Mouse (Mus musculus) thymus, postnatal 10 days (tissue): ENCODE measurements at regions not wholly inside any gene's neighbourhood (a gene's known extent, or its start where the extent isn't known, plus 50 kb on each side); places are given as distances from the start of the nearest gene placed in this dataset.

Source experiments
- DNase-seq, 2 experiments: peaks; one replicate each; pipeline ENCODE4 v3.0.0; 2021; ENCODE audit warnings: low spot score in 2 of 2

GRCm38 (mm10) chr9:51523471-51523870 lies 194.8 kb upstream of the 1810046K07Rik start:
- no peak for DNase-seq

DNA sequence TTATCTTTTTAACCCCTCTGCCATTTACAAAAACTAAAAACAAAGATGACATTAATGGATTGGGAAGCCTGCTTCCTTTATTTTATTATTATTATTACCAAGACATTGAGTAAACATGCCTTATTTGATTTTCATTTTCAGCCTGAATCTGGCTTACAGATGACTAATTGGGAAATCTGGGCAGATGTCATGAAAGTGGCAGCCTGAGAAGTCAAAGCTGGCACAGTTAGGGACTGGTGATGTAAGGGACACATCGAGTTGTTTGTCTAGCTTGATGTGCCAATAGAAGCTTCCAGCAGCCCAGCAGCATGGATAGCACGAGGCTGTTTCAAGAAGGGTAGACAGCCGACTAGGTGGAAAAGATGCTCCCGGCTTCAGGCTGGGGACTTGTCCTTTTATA lies 197.2 kb upstream of the 1810046K07Rik start:
- DNase-seq: no peak

DNA sequence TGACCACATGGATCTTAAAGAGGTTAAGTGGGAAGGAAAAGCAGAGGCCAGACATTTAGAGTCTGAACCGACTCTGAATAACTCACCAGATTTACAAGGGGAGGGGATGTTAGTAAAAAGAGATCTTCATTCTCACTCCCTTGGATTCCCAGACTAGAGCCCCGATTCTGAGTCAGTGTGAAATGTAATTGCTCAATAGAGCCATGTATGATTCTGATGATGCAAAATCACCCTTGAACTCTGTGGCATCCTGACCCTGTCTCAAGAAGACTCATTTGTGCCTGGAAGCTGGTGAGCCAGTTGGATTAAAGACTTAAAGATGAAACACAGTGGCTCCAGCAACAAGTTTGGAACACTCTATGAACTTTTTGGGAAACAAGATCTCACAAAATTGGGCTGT lies 210.2 kb upstream of the 1810046K07Rik start:
- no peak for DNase-seq

DNA sequence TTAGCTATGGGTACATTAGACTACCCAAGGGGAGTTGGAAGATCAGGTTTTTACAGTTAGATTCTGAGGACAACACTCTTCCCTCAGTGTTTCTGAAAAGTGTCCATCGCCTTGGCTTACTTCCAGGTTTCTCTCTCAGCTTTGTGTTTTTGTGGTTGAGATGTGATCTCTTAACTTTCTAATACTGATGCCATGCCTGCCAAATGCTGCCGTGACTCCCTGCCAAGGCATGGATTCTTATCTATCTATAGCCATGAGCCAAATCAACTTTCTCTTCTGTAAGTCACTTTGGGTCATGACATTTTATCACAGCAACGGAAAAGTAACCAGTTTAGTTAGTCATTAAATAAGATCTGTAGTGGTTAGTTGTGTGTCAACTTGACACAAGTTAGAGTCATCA lies 213.2 kb upstream of the 1810046K07Rik start:
- no peak for DNase-seq

- DNase-seq: no peak
Measured at GRCm38 (mm10) chr9:51572040-51572439, 193.1 kb upstream of the Arhgap20 start.

DNA sequence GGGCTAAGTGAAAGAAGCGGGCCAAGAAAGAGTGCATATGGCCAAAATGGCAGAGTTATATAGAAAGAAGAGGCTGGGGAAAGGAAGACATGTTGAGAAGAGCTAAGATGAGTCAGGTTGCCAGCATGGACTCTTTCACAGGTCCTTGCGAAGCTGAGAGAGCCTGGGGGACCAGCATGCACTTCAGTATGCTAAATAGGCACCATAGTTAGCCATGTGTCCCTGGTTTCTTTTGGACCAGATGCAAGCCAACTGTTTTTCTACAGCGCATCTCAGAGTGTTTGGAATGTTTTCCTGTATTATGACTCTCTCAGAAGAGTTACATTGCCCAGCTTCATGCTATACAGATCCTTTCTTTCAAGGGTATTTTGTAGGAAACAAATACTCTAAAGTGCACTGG lies 183.5 kb upstream of the Arhgap20 start:
- no peak for DNase-seq

- DNase-seq: no peak
Measured at GRCm38 (mm10) chr9:51593707-51594106, 171.4 kb upstream of the Arhgap20 start.

DNA sequence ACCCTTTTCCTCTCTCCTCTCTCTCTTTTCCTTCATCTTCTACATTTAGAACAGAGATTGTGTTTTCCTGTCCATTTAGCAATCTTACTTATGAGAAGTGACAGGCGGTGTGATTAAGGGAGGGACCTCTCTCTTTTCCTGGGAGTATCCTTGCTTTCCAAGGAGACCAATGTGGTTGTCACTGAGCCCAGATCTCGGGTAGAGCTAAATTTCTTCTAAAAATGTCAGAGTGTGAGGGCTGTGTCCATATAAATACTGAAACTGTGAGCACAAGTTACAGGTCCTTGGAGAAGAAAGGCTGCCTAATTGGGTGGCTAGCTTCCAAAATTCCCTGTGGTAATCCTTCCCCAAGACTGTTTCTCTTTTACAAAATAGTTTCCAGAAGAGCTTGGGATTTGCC lies 166.4 kb upstream of the Arhgap20 start:
- DNase-seq: no peak

GRCm38 (mm10) chr9:51608158-51608557 lies 157.0 kb upstream of the Arhgap20 start:
- no peak for DNase-seq

- DNase-seq: no peak
Measured at GRCm38 (mm10) chr9:51608697-51609456, 156.3 kb upstream of the Arhgap20 start.

GRCm38 (mm10) chr9:51626156-51626555 lies 139.0 kb upstream of the Arhgap20 start:
- DNase-seq: no peak

DNA sequence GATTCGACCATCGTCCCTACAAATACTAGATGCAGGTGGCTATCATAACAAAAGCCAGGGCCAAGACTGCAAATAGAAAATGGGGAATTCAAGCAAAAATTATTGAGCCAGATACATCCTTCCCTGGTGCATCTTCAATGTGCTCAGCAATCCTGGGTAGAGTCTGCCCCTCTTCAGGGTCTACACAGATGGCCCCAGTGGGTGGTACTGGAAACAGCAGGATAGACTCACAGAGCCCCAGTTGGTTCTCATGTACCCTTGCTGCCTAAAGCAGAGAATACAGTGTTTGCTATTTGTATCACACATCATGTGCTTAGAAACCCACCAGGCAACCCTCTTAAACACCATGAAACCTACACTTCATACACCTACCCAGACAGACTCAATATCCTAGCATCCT lies 129.0 kb upstream of the Arhgap20 start:
- no peak for DNase-seq

DNA sequence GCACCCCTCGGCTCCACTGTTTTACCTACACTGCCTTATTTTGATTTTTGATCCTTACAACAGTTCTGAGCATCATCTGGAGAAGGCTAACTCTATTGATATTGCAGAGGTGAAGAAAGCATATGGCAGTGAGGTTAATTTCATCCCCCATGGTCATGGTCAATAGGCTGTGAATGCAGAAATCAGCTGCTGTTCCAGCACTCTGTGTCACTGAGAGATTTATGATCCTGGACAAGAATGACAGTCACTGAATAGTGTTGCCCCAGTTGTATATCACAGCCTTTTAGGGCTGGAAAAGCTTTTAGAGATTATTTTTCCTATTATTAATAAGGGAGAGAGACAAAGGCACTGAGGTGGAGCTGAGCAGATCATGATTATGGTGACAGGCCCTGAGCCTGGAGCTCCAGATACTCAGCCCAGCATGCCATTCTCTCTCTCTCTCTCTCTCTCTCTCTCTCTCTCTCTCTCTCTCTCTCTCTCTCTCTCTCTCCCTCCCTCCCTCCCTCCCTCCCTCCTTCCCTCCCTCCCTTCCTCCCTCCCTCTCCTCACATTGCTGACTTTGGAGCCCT lies 128.5 kb upstream of the Arhgap20 start:
- no peak for DNase-seq

- DNase-seq: no peak
Measured at GRCm38 (mm10) chr9:51637131-51637920, 127.8 kb upstream of the Arhgap20 start.

DNA sequence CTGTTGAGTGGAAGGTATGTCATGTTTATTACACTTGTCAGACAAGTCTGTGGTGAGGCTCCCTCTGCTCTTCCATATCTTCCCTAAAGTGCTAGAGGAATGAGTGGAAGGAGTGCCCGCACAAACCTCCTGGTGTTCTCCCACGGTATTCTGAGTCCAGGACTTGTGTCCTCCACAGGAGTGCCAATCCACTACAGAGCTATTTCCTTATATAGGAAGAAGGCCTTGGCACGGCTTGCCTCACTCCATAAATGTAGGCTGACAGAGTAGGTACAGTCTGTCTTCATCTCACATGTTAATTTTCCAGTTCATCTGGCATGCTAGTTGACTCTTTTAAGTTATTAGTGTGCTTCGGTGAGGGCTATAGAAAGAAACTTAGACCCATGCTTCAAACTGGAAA lies 123.4 kb upstream of the Arhgap20 start:
- DNase-seq: no peak

- DNase-seq: no peak
Measured at GRCm38 (mm10) chr9:51645426-51645825, 119.7 kb upstream of the Arhgap20 start.

DNA sequence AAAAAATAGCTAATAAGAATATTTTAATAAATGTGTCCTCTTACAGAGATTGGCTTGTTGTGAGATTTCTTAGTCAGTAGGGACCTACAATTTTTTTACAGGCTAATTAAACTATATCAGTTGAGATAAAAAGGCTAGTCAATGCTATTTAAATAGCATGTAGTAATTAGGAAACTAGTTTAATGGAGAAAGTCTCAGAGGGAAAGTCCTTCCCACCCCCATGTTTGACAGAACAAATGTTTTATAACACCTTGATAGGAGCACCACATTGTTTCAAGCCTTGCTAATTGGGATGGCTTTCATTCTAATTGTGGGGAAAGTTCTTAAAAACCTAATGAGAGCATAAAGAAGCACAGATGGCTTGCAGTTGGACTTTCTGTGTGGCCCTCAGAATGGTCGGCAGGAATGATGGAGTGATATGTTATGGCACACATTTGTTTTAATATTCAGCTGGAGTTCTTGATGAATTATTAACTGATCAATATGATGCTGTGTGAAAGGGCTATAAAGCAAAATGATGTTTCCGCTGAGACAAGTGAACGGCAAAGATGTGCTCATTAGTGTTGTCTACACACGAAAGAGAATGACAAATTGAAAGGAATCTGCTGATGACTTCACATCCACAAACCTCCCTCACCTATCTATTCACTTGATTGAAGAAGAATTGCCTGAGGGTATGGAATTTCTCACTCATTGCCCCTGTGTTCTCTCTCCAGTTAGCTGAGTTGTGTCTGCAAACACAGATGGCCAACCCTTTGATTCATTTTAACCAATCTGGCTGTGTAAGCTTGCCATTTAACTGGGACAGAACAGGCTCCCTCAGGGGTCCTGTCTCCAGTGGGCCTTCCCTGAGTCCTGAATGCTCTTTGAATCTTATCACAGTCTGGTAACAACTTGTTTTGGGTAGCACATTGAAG lies 111.5 kb upstream of the Arhgap20 start:
- no peak for DNase-seq

DNA sequence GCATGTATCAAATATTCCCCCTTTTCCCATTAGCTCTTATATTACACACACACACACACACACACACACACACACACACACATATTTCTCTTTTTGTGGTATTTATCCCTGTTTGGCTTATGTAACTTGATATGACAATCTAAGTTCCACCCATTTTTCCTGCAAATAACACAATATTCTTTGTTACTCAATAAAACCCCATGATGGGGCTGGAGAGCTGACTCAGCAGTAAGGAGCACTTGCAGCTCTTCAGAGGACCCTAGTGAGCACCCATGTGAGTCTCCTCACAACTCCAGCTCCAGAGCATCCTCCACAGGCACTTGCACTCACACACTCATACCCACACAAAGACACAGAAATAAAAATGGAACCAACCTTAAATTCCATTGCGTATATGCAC lies 110.5 kb upstream of the Arhgap20 start:
- DNase-seq: no peak

DNA sequence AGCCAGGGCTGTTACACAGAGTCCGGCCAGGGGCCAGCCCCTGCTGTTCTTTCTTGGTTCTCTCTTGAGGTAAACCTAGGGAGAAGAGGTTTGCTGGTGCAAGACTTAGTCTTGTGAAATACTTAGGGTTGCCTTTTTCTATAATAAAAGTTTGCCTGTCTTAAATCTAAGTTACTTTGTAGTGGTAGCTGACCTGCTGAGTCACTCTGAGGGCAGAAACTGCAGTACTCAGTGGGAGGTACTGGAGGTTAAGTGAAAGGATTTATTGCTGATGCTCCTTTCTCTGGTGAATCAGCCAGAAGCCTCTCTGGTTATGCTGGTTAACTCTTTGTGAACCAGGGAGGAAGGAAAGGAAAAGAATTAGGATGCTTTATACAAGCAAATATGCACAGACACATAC lies 107.3 kb upstream of the Arhgap20 start:
- no peak for DNase-seq

DNA sequence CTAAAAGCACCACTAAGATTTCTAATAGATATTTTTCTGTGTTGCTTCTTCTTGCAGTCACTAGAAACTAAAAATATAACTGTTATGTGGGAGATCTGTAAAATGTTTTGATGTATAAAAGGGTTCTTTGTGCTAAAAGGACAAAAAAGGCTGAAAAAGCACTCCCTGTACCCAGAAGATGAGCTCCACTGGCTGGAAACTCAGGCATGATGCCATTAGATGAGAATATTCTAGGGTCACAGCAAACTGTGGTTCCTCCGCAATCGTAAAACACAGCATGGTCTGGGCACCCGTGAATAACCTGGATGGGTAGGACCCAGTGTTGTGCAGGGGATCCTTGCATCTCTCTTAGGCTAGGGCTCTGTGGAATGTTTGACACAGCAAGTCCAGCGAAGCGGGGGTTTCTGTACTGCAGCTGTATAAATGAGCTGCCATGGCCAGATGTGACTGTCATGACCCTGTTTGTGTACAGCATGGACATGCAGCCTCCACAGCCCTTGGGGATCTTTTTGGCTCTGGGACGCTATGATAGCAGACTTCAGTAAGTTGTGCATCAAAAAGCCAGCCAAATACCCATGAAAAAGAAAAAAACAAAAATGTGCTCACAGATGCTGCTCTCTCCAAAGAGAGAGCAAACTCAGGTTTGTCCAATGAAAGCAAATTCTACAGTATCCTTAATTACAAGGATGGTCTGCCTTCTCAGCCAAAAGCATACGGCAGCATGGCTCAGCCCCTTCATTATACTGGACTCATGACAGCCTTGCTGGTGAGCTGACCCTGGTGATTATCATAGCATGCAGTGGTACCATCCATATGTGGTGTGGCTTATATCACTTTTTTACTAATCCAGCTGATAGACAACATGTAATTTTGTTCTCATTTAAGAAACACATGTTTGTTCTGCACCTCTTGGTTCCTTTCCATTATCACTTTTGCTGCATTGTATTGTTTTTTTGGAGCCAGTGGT lies 103.9 kb upstream of the Arhgap20 start:
- no peak for DNase-seq

GRCm38 (mm10) chr9:51661911-51662310 lies 103.2 kb upstream of the Arhgap20 start:
- DNase-seq: no peak
